Mouse (Mus musculus): ENCODE results near the gene Impg1. TPM values are rescaled to one million over a fixed set of nuclear protein-coding genes. Genes with fewer than 3 reads are reported as not detected.

Gene Impg1
- polyA plus RNA-seq, 1 experiment from 2014 or later, result not detected

DNA sequence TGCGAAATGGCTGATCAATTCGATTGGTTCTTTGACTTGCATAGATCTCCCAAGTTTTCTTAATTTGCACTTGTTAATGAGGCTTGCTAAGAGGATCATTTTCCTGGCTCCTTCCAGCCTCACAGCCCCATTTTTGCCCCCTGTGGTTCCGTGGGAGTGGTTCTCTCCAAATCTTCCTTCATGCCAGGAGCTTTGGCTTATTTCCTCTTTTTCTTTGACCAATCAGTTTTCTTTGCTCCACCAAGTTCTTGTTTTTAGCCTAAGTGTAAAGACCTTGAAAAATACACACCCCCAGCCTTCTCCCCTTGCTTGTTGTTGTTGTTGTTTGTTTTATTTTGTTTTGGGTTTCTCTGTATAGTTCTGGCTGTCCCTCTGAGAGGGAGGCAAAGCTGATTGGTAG, 77.4 kb downstream of the Impg1 start:
- Histone ChIP-seq H3K4me3 (ENCODE audit: low read depth, low read length) (no peak overlapping the region), H3K9me3 (replicated peaks; ENCODE audit: control insufficient read depth, low read length, poor library complexity, severe bottlenecking) (no peaks in the 10 kb centered on the region), H3K27me3 (ENCODE audit: control insufficient read depth, insufficient read depth, low read depth, low read length) (no peaks in the 10 kb centered on the region), H3K36me3 (ENCODE audit: control insufficient read depth, insufficient read depth, low read length) (no peaks in the 10 kb centered on the region), H3K9ac (ENCODE audit: low read depth, low read length) (no peak overlapping the region), H3K27ac (ENCODE audit: low read length) (no peak overlapping the region), H3K4me2 (ENCODE audit: low read length) (no peak overlapping the region), H3K4me1 (ENCODE audit: control insufficient read depth, insufficient read depth, low read length) (no peaks in the 10 kb centered on the region)
- WGBS, result 90% methylated on average over 3 of the region's 3 CpGs
- ATAC-seq, result no peak

DNA sequence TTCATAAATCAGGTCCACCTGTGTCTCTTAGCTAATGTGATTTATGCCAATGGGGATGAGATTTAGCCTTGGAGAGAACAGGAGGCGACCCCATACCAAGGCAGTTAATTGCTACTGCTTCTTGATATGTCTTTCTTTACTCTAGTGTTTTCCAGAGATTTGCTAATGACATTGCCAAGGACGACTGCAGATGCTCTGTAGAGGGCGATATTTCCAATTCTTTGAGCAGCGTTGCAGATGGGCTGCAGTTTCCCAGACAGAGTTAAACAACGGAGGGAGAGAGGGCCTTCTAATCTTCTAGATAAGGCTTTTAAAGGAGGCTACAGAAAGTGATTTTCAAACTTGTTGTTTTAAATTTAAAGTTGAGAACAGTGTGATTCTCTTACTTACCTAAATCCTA, 78.8 kb downstream of the Impg1 start:
- H3K9ac ChIP-seq (ENCODE audit: low read depth, low read length), result no peak overlapping the region
- no peak for ATAC-seq
- H3K36me3 ChIP-seq (ENCODE audit: control insufficient read depth, insufficient read depth, low read length), result no peaks in the 10 kb centered on the region
- WGBS, result 16% methylated on average over 5 of the region's 5 CpGs
- no peak overlapping the region for H3K4me3 ChIP-seq (ENCODE audit: low read depth, low read length)
- no peaks in the 10 kb centered on the region for H3K4me1 ChIP-seq (ENCODE audit: control insufficient read depth, insufficient read depth, low read length)
- no peak overlapping the region for H3K27ac ChIP-seq (ENCODE audit: low read length)
- no peak overlapping the region for H3K4me2 ChIP-seq (ENCODE audit: low read length)
- H3K9me3 ChIP-seq (replicated peaks; ENCODE audit: control insufficient read depth, low read length, poor library complexity, severe bottlenecking), result no peaks in the 10 kb centered on the region
- no peaks in the 10 kb centered on the region for H3K27me3 ChIP-seq (ENCODE audit: control insufficient read depth, insufficient read depth, low read depth, low read length)

DNA sequence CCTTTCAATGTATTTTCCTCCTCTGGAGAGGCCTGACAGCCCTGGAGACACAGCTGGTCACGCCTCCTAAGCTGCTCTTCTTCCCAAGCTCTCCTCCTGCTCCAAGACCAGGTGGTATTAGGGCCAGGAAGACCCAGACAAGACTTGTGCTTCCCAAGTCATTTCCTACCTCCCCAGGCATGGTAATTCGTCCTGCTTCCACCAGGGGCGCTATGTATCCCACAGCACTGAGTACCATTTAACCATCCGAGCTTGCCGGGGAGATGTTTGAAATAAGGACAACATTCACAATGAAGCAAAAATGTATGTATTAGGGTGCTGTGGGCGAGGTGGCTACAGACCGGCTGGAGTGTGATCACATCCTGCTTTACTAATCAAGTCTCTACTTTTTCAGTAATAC, 79.3 kb downstream of the Impg1 start:
- no peak overlapping the region for H3K9ac ChIP-seq (ENCODE audit: low read depth, low read length)
- ATAC-seq, result no peak
- WGBS, result 44% methylated on average over 7 of the region's 7 CpGs
- no peak overlapping the region for H3K4me2 ChIP-seq (ENCODE audit: low read length)
- H3K36me3 ChIP-seq (ENCODE audit: control insufficient read depth, insufficient read depth, low read length), result no peaks in the 10 kb centered on the region
- no peaks in the 10 kb centered on the region for H3K27me3 ChIP-seq (ENCODE audit: control insufficient read depth, insufficient read depth, low read depth, low read length)
- H3K4me1 ChIP-seq (ENCODE audit: control insufficient read depth, insufficient read depth, low read length), result no peaks in the 10 kb centered on the region
- H3K4me3 ChIP-seq (ENCODE audit: low read depth, low read length), result no peak overlapping the region
- H3K27ac ChIP-seq (ENCODE audit: low read length), result no peak overlapping the region
- H3K9me3 ChIP-seq (replicated peaks; ENCODE audit: control insufficient read depth, low read length, poor library complexity, severe bottlenecking), result no peaks in the 10 kb centered on the region

DNA sequence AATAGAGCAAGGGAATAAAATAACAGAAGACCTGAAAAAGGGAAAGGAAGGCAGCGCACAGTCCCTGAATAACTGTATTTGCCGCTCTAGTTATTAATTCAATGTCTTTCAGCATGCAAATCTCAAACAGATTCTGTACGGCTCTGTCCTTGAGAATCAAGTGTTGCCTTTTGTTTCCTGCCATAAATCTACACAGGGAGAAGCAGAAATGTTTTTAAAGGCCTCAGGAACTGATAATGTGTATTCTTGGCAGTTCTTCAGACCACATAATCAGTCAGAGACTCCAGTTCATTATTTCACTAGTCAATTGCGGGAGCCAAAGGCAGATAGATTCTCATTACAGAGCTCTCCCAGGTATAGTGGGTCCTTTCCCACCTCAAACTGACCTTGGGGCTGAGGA, 82.6 kb downstream of the Impg1 start:
- Histone ChIP-seq H3K4me2 (ENCODE audit: low read length) (no peak overlapping the region), H3K9me3 (replicated peaks; ENCODE audit: control insufficient read depth, low read length, poor library complexity, severe bottlenecking) (no peaks in the 10 kb centered on the region), H3K36me3 (ENCODE audit: control insufficient read depth, insufficient read depth, low read length) (no peaks in the 10 kb centered on the region), H3K27me3 (ENCODE audit: control insufficient read depth, insufficient read depth, low read depth, low read length) (no peaks in the 10 kb centered on the region), H3K27ac (ENCODE audit: low read length) (no peak overlapping the region; the same call in 1 of the 2 replicates), H3K4me3 (ENCODE audit: low read depth, low read length) (no peak overlapping the region), H3K9ac (ENCODE audit: low read depth, low read length) (no peak overlapping the region), H3K4me1 (ENCODE audit: control insufficient read depth, insufficient read depth, low read length) (no peaks in the 10 kb centered on the region)
- 73% methylated on average over 4 of the region's 4 CpGs for WGBS
- ATAC-seq, result no peak

DNA sequence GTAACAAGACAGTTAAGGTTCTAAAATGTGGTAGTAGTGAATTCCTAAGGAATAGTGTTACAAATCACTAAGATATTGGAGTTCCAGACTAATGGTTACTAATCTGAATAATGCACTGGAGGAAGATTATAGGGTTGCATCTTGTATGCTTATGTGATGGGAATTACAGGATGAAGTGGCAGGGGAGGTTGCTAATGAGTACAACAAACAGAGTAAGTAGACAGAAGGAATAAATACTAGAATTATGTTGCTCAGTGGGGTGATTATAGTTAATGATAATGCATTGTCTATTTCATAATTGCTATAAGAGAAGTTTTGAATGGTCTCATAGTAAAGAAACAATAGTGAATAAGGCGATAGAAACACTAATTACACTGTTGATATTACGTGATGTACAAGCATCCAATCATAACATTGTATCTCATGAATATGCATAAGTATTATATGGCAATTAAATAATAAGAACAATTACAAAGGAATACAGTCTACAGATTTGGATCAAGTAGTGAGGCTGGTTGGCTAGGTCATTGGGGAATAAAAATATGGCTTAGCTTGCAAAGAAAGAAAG, 85.1 kb downstream of the Impg1 start:
- H3K4me1 ChIP-seq (ENCODE audit: control insufficient read depth, insufficient read depth, low read length), result no peaks in the 10 kb centered on the region
- no peak for ATAC-seq
- WGBS, result 90% methylated on average over 2 of the region's 2 CpGs

DNA sequence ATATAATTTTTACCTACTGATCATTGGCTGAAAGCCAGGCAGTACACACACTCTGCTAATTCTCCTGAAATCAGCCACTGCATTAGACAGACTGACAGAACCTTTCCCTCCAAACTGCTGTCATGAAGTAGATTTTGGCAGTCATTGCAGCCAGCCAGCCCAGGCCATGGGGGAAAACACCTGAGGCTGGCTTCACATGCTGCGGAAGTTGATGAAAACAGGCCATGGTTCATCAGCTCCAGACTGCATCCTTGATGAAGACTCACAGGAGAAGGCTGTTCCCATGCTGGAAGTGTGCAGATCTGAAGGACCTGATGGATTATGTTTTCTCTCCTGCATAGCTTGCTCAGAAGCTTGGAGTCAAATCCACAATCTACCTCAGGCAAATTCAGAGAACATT, 91.2 kb downstream of the Impg1 start:
- ATAC-seq, result no peak

More for the DNA sequence above, 85.1 kb downstream of the Impg1 start:
- Histone ChIP-seq H3K4me2 (ENCODE audit: low read length) (no peak overlapping the region), H3K9me3 (replicated peaks; ENCODE audit: control insufficient read depth, low read length, poor library complexity, severe bottlenecking) (no peaks in the 10 kb centered on the region), H3K27me3 (ENCODE audit: control insufficient read depth, insufficient read depth, low read depth, low read length) (no peaks in the 10 kb centered on the region), H3K4me3 (ENCODE audit: low read depth, low read length) (no peak overlapping the region), H3K27ac (ENCODE audit: low read length) (no peak overlapping the region), H3K9ac (ENCODE audit: low read depth, low read length) (no peak overlapping the region), H3K36me3 (ENCODE audit: control insufficient read depth, insufficient read depth, low read length) (no peaks in the 10 kb centered on the region)

DNA sequence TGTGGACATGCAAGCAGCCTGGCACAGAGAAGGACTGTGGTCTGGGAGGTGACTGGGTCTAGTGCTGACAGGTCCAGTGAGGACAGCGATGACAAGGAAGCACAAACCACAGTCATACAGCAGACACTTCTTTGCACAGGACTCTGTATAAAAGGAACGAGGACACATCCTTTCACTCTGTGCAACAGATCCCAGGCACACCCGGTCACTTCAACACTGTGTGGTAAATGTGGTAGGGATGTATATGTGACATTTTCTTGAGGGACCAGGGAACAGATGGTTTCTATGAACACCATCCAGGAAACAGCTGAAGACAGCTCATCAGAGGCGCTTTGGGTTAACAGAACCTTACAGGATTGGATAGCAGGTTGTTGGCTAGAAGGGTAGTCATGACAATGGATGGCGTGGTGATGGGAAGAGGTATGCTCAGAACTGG, 92.0 kb downstream of the Impg1 start:
- 95% methylated on average over 5 of the region's 5 CpGs for WGBS
- Histone ChIP-seq H3K36me3 (ENCODE audit: control insufficient read depth, insufficient read depth, low read length) (no peaks in the 10 kb centered on the region), H3K4me2 (ENCODE audit: low read length) (no peak overlapping the region), H3K4me1 (ENCODE audit: control insufficient read depth, insufficient read depth, low read length) (no peaks in the 10 kb centered on the region), H3K27ac (ENCODE audit: low read length) (no peak overlapping the region), H3K4me3 (ENCODE audit: low read depth, low read length) (no peak overlapping the region), H3K9me3 (replicated peaks; ENCODE audit: control insufficient read depth, low read length, poor library complexity, severe bottlenecking) (no peaks in the 10 kb centered on the region), H3K27me3 (ENCODE audit: control insufficient read depth, insufficient read depth, low read depth, low read length) (no peaks in the 10 kb centered on the region), H3K9ac (ENCODE audit: low read depth, low read length) (no peak overlapping the region)
- ATAC-seq, result no peak

More for the DNA sequence above, 91.2 kb downstream of the Impg1 start:
- WGBS, result 89% methylated on average over 1 of the region's 1 CpGs
- Histone ChIP-seq H3K27me3 (ENCODE audit: control insufficient read depth, insufficient read depth, low read depth, low read length) (no peaks in the 10 kb centered on the region), H3K4me1 (ENCODE audit: control insufficient read depth, insufficient read depth, low read length) (no peaks in the 10 kb centered on the region), H3K36me3 (ENCODE audit: control insufficient read depth, insufficient read depth, low read length) (no peaks in the 10 kb centered on the region), H3K4me3 (ENCODE audit: low read depth, low read length) (no peak overlapping the region), H3K4me2 (ENCODE audit: low read length) (no peak overlapping the region), H3K27ac (ENCODE audit: low read length) (no peak overlapping the region), H3K9me3 (replicated peaks; ENCODE audit: control insufficient read depth, low read length, poor library complexity, severe bottlenecking) (no peaks in the 10 kb centered on the region), H3K9ac (ENCODE audit: low read depth, low read length) (no peak overlapping the region)

DNA sequence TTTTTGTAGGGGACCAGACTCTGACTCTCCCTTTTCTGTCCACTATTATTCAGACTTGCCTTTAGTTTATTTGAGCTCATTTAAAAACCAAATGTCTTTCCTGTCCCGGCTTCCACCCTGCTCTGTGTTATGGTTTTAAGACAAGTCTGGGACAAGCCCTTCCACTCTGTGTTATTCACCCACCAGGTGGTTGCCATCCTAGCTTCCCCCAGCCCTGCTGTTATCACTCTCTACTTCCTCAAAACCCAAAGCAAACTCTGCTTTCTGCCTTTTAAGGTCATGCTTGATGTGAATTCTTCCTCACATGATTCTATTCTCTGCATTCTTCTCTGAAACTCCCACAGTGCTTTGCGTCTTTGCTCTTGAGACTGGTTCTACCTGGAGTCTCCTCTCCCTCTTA, 96.6 kb downstream of the Impg1 start:
- H3K27ac ChIP-seq (ENCODE audit: low read length), result no peak overlapping the region
- no peak overlapping the region for H3K4me2 ChIP-seq (ENCODE audit: low read length)
- WGBS, result 66% methylated on average over 2 of the region's 2 CpGs
- H3K27me3 ChIP-seq (ENCODE audit: control insufficient read depth, insufficient read depth, low read depth, low read length), result no peaks in the 10 kb centered on the region
- no peak overlapping the region for H3K4me3 ChIP-seq (ENCODE audit: low read depth, low read length)
- no peaks in the 10 kb centered on the region for H3K9me3 ChIP-seq (replicated peaks; ENCODE audit: control insufficient read depth, low read length, poor library complexity, severe bottlenecking)
- H3K36me3 ChIP-seq (ENCODE audit: control insufficient read depth, insufficient read depth, low read length), result no peaks in the 10 kb centered on the region
- H3K9ac ChIP-seq (ENCODE audit: low read depth, low read length), result no peak overlapping the region
- no peak for ATAC-seq
- H3K4me1 ChIP-seq (ENCODE audit: control insufficient read depth, insufficient read depth, low read length), result no peaks in the 10 kb centered on the region

DNA sequence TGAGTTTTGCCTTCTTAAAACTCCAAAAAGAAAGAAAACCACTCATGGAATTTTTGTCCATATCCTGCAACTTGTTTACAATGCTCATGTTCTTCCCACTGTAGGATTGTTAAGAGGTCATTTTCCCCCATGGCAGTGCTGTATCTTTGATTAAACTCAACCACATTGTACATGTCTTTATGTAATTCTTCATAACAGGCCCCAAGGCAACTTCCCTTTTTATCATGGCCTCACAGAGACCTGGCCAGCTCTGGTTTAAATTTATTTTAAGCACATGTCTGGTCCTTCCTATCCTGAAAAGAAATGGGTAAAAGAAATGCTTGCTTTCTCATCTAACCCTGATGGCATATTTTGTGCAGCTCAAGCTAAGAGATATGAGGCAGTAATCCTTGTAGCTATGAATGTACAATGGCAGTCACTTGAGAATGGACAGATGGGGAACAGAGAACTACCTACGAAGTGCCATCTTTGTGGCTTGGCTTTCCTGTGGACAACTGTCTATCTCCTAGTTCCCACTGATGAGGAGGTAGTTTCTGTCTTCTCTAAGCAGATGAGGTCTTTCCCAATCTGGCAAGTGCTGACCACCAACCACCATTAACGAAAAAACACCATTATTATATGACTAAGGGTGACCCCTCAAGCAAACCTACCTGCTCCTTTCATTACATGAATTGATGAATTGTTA, 97.6 kb downstream of the Impg1 start:
- Histone ChIP-seq H3K4me3 (ENCODE audit: low read depth, low read length) (no peak overlapping the region), H3K36me3 (ENCODE audit: control insufficient read depth, insufficient read depth, low read length) (no peaks in the 10 kb centered on the region), H3K9me3 (replicated peaks; ENCODE audit: control insufficient read depth, low read length, poor library complexity, severe bottlenecking) (no peaks in the 10 kb centered on the region), H3K9ac (ENCODE audit: low read depth, low read length) (no peak overlapping the region), H3K4me1 (ENCODE audit: control insufficient read depth, insufficient read depth, low read length) (no peaks in the 10 kb centered on the region), H3K4me2 (ENCODE audit: low read length) (no peak overlapping the region), H3K27me3 (ENCODE audit: control insufficient read depth, insufficient read depth, low read depth, low read length) (no peaks in the 10 kb centered on the region), H3K27ac (ENCODE audit: low read length) (no peak overlapping the region)
- no peak for ATAC-seq
- 85% methylated on average over 2 of the region's 2 CpGs for WGBS
